Mouse (Mus musculus) G1E (cell line): ENCODE data around the gene Tbcel. TPM values are rescaled to one million over a fixed set of nuclear protein-coding genes. Genes with fewer than 3 reads are reported as not detected.

Source experiments
- ATAC-seq: 2 replicates; pipeline ENCODE4 v1.8.0; 2016; ENCODE audit warnings: mild to moderate bottlenecking; ENCODE audit not compliant: insufficient number of reproducible peaks, poor library complexity, low FRiP score, severe bottlenecking; ENCODE audit errors: extremely low read depth
- DNase-seq: peaks from one replicate; pipeline ENCODE4 v3.0.0; 2012; ENCODE audit warnings: low spot score
- H3K27me3 ChIP-seq: 2 replicates; pipeline ENCODE4 v1.6.1; 2012; ENCODE audit warnings: mild to moderate bottlenecking, low read length, inconsistent platforms; ENCODE audit not compliant: insufficient read depth
- H3K36me3 ChIP-seq: replicated peaks from 2 replicates; pipeline ENCODE3; 2012; ENCODE audit warnings: mild to moderate bottlenecking, inconsistent platforms
- H3K4me1 ChIP-seq: 2 replicates; pipeline ENCODE4 v1.6.1; 2012; ENCODE audit warnings: low read depth, low read length, inconsistent platforms, mixed read lengths; ENCODE audit not compliant: insufficient read depth
- H3K4me3 ChIP-seq: 2 replicates; pipeline ENCODE4 v1.5.1; 2012; ENCODE audit warnings: low read depth, mild to moderate bottlenecking, inconsistent platforms, low read length, moderate library complexity, mixed read lengths
- H3K9me3 ChIP-seq: replicated peaks from 2 replicates; pipeline ENCODE4 v1.6.1; 2012; ENCODE audit warnings: inconsistent platforms
- CTCF ChIP-seq: IDR thresholded peaks from 2 replicates; pipeline ENCODE4 v1.5.1; 2012; ENCODE audit warnings: low read depth, low read length, inconsistent platforms, mixed read lengths
- GATA1 ChIP-seq: IDR thresholded peaks from 2 replicates; pipeline ENCODE4 v1.6.1; 2012; ENCODE audit warnings: borderline replicate concordance, low read length, inconsistent platforms, mixed read lengths
- GATA2 ChIP-seq: IDR thresholded peaks from 2 replicates; pipeline ENCODE4 v1.6.1; 2012; ENCODE audit warnings: low read depth, low read length, inconsistent platforms, borderline replicate concordance
- POLR2AphosphoS5 ChIP-seq: IDR thresholded peaks from 2 replicates; pipeline ENCODE4 v1.6.1; 2012; ENCODE audit warnings: low read depth, low read length, inconsistent platforms; ENCODE audit not compliant: insufficient replicate concordance
- TAL1 ChIP-seq: conservative IDR thresholded peaks from 2 replicates; pipeline ENCODE4 v1.6.1; 2012; ENCODE audit warnings: low read depth, low read length, inconsistent platforms, mixed read lengths
- polyA plus RNA-seq: library from polyadenylated mRNA; stranded (reverse); fragments of >175 nt; gene quantifications from 2 replicates; pipeline ENCODE4 v1.2.3, GENCODE M21; 2012
- total RNA-seq, 2 experiments: library from RNA; stranded (forward) in 1 of 2; stranded (reverse) in 1 of 2; fragments of 200-1000 nt in 1 of 2; fragments of >200 nt in 1 of 2; fragmentation: Nextera tagmentation in 1 of 2; gene quantifications; 2 replicates each; pipeline ENCODE4 v1.2.3; 2014 to 2017

Tbcel gene
- total and polyA plus RNA-seq, 3 experiments, result 4.2 to 33.3 (median 31.1) TPM

DNA sequence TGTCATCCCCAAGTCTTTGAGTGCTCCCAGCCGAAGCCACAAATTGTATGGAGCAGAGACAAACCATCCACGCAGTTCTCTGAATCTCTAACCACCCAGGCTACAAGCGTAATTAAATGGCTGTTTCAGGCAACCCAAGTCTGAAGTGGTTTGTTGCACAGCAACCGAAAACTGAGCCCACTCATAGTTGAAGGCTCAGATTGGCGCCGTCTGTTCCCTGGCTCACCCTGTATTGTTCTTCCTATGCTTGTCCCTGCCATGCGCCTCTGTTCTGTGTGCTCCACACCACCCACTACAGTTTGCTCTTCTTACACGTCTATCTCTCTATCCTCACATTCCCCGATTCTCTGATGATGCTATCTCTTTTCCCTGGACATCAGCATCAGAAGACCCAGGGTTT, 15.8 kb downstream of the Tbcel start:
- H3K27me3 ChIP-seq, result peaks cover 27% of the 10 kb centered on the region

DNA sequence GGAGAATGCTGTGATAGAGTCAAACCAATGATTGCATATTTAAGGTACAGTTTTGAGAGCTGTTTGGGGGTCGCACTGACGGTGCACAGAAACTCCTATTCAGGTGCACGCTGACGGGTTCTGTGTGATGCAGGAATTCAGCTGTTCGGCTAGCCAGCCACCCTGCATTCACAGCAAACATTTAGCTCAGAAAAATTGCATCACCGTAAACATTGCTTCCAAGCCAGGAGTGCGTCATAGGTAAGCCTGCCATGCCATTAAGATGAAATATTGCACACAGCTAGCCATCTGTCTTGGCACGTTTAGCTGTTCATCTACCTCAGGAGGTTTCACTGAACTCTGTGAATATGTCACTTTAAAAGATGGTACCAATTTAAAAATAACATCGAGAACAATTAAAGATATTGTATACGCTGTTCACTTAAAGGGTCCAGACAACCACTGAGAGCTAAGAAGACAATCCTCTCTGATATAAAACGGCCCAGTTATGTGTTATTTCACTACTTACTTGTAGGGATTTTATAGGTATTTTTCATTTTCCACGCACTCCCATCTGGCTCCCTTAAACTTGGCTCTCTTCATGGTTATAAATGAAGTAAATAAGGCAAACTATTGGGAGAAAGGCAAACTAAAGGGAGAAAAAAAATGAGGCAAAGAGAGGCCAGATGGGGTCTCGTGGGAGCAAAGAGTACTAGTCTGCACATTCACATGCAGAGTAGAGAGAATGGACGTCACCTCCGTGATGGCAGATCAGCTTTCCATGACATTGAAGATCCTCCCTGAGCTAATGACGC, 16.8 kb downstream of the Tbcel start:
- no peaks in the 10 kb centered on the region for H3K36me3 ChIP-seq
- ATAC-seq, result no peak
- no peaks in the 10 kb centered on the region for H3K4me1 ChIP-seq
- no peak for TF ChIP-seq CTCF
- H3K9me3 ChIP-seq, result no peaks in the 10 kb centered on the region
- peaks cover 27% of the 10 kb centered on the region for H3K27me3 ChIP-seq
- no peak overlapping the region for H3K4me3 ChIP-seq
- no peak for DNase-seq

More for the DNA sequence above, 15.8 kb downstream of the Tbcel start:
- Histone ChIP-seq H3K4me1 (no peaks in the 10 kb centered on the region), H3K36me3 (no peaks in the 10 kb centered on the region), H3K4me3 (no peak overlapping the region), H3K9me3 (peaks cover 6% of the 10 kb centered on the region)
- ATAC-seq (no peak), DNase-seq (no peak)
- TF ChIP-seq POLR2AphosphoS5 (no peak), GATA1 (no peak), GATA2 (no peak), CTCF (no peak), TAL1 (no peak)

DNA sequence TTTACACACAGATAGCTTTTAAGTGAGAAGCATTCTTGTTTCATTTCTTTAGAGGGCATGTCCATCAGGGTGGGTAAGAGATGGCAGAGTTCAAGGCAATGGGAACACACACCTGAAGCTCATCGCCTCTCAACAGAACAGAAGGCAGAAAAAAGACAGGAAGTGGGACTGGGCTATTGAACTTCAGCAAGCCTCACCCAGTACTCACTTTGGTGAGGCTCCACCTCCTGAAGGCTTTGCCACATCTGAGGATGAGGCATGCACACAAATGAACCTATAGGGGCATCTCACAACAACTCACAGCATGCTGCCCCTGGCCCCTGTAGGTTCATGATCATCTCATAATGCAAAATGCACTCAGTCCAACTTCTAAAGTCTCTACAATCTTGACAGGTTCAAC, 19.5 kb downstream of the Tbcel start:
- TF ChIP-seq POLR2AphosphoS5, result no peak
- TF ChIP-seq CTCF, result no peak
- TF ChIP-seq GATA2, result no peak
- TF ChIP-seq TAL1, result no peak
- TF ChIP-seq GATA1, result no peak
- Histone ChIP-seq H3K4me1 (no peaks in the 10 kb centered on the region), H3K9me3 (no peaks in the 10 kb centered on the region), H3K27me3 (peaks cover 20% of the 10 kb centered on the region), H3K4me3 (no peak overlapping the region), H3K36me3 (no peaks in the 10 kb centered on the region)
- no peak for ATAC-seq
- no peak for DNase-seq

DNA sequence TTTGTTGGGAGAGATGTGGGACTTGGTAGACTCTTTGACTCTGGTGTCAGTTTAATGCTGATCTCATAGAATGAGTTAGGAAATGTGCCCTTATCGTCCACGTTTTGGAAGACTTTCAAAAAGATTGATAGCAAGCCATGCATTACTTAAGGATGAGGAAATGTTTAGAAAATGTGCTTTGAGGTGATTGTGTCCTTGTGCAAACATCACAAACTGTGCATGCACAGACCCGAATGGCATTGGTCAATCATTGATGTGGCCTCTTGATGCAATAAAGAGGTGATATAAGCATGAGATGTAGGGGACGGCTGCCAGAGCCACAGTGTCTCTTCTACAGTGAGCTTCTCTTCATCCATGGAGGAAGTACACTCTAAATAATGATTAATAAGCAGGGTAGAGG, 20.7 kb downstream of the Tbcel start:
- Histone ChIP-seq H3K4me1 (no peaks in the 10 kb centered on the region), H3K27me3 (peaks cover 26% of the 10 kb centered on the region), H3K4me3 (no peak overlapping the region), H3K9me3 (no peaks in the 10 kb centered on the region), H3K36me3 (no peaks in the 10 kb centered on the region)
- DNase-seq (no peak), ATAC-seq (no peak)
- TF ChIP-seq TAL1, result no peak
- no peak for TF ChIP-seq CTCF
- TF ChIP-seq GATA1, result no peak
- TF ChIP-seq GATA2, result no peak
- TF ChIP-seq POLR2AphosphoS5, result no peak

DNA sequence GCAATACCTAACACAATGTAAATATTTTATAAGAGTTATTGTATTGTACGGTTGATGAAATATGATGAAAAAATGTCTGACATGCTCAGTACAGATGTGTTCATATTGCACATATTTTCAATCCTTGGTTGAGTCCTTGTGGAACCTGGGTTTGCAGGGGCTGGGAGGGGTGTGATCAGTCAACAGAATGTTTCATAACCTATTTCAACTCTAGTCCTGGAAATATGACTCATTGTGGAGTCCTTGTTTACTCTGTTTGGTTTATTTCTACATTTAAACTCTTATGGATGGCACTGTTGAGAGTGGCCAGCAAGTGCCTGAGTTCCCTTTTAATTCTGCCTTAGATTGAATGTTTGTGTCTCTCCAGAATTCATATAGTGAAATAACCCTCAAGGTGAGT, 22.9 kb downstream of the Tbcel start:
- Histone ChIP-seq H3K9me3 (no peaks in the 10 kb centered on the region), H3K4me1 (no peaks in the 10 kb centered on the region), H3K36me3 (no peaks in the 10 kb centered on the region), H3K27me3 (peaks cover 14% of the 10 kb centered on the region), H3K4me3 (no peak overlapping the region)
- DNase-seq (no peak), ATAC-seq (no peak)
- TF ChIP-seq GATA2 (no peak), CTCF (no peak), GATA1 (no peak), TAL1 (no peak), POLR2AphosphoS5 (no peak)

DNA sequence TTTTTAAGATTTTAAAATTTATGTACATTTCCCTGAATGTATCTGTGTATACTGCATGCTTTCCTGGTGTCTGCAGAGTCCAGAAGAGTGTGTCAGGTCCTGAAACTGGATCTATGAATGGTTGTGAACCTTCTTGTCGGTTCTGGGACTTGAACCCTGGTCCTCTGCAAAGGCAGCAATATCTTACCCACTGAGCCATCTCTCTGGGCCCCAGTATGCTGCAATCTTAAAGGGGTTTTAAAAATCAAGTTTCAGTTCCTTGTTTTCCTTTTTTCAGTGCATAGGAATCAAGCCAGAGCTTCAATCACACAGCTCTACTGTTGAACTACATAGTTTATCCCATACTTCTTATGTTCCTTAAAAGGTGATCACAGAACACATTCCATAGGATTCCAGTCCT, 24.7 kb downstream of the Tbcel start:
- no peak for ATAC-seq
- H3K36me3 ChIP-seq, result no peaks in the 10 kb centered on the region
- H3K27me3 ChIP-seq, result peaks cover 13% of the 10 kb centered on the region
- DNase-seq, result no peak
- no peaks in the 10 kb centered on the region for H3K9me3 ChIP-seq
- H3K4me3 ChIP-seq, result no peak overlapping the region
- H3K4me1 ChIP-seq, result no peaks in the 10 kb centered on the region
- no peak for TF ChIP-seq CTCF
- TF ChIP-seq TAL1, result no peak
- TF ChIP-seq GATA1, result no peak
- no peak for TF ChIP-seq POLR2AphosphoS5
- TF ChIP-seq GATA2, result no peak

DNA sequence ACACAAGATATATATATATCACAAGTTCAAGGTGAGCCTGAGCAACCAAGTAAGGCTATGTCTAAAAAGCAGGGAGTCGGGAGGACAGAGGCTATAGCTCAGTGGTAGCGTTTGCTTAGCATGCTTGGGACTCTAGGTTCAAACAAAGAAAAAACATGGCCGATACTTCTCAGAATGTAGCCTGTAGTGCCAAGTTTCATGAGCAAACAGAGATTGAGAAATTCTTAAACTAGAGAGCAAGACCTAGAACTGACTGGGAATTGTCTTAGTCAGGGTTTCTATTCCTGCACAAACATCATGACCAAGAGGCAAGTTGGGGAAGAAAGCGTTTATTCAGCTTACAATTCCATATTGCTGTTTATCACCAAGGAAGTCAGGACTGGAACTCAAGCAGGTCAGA, 31.4 kb downstream of the Tbcel start:
- H3K27me3 ChIP-seq, result peaks cover 16% of the 10 kb centered on the region
- H3K36me3 ChIP-seq, result no peaks in the 10 kb centered on the region
- no peak for ATAC-seq
- TF ChIP-seq GATA1 (no peak), CTCF (no peak)
- H3K4me1 ChIP-seq, result peaks cover 24% of the 10 kb centered on the region
- no peak for DNase-seq
- no peak overlapping the region for H3K4me3 ChIP-seq
- no peaks in the 10 kb centered on the region for H3K9me3 ChIP-seq
